Mouse (Mus musculus) right cerebral cortex, adult 2 months (tissue): ENCODE measurements around the gene Syne4.
A peak's percentile ranks its signal among the peaks of the same experiment; 100 is the strongest.

Experiments
- DNase-seq, 2 experiments: peaks; one replicate each; pipeline ENCODE4 v3.0.0; 2021 to 2022; ENCODE audit warnings: low spot score in 2 of 2

Gene Syne4

GRCm38 (mm10) chr7:30328379-30328778, 13.8 kb downstream of the Syne4 start:
- no peak for DNase-seq

GRCm38 (mm10) chr7:30331887-30332286, 17.3 kb downstream of the Syne4 start:
- DNase-seq: peak; percentile 92 to 95

GRCm38 (mm10) chr7:30332622-30333259, 18.1 kb downstream of the Syne4 start:
- DNase-seq: no peak

- peak; percentile 81 to 88 for DNase-seq
Observed at GRCm38 (mm10) chr7:30333436-30333835, 18.8 kb downstream of the Syne4 start.

- DNase-seq: no peak
Observed at GRCm38 (mm10) chr7:30334563-30334962, 20.0 kb downstream of the Syne4 start.

GRCm38 (mm10) chr7:30335688-30336087, 21.1 kb downstream of the Syne4 start:
- no peak for DNase-seq

- DNase-seq: peak; percentile 92 to 96
Observed at GRCm38 (mm10) chr7:30336384-30336783, 21.8 kb downstream of the Syne4 start.

GRCm38 (mm10) chr7:30339432-30340109, 25.0 kb downstream of the Syne4 start:
- no peak for DNase-seq

- peak in 1 of 2 experiments; percentile 32 for DNase-seq
Observed at GRCm38 (mm10) chr7:30346635-30347379, 32.2 kb downstream of the Syne4 start.

- DNase-seq: peak; percentile 81 to 86
Observed at GRCm38 (mm10) chr7:30347828-30348227, 33.2 kb downstream of the Syne4 start.

- DNase-seq: peak; percentile 76 to 78
Observed at GRCm38 (mm10) chr7:30353279-30353822, 38.7 kb downstream of the Syne4 start.

- DNase-seq: no peak
Observed at GRCm38 (mm10) chr7:30354059-30354458, 39.5 kb downstream of the Syne4 start.

GRCm38 (mm10) chr7:30358378-30359186, 44.0 kb downstream of the Syne4 start:
- no peak for DNase-seq

- DNase-seq: no peak
Observed at GRCm38 (mm10) chr7:30359276-30359865, 44.8 kb downstream of the Syne4 start.

- DNase-seq: no peak
Observed at GRCm38 (mm10) chr7:30360028-30360427, 45.4 kb downstream of the Syne4 start.

- DNase-seq: peak; percentile 68
Observed at GRCm38 (mm10) chr7:30362652-30363343, 48.2 kb downstream of the Syne4 start, which contains the start of gene Lrfn3. TSS of gene Lrfn3 (minus strand) at chr7:30362772.

- no peak for DNase-seq
Observed at GRCm38 (mm10) chr7:30363344-30363738, 48.7 kb downstream of the Syne4 start.

GRCm38 (mm10) chr7:30367466-30367865, 52.9 kb downstream of the Syne4 start:
- no peak for DNase-seq
